Mouse (Mus musculus) midbrain, postnatal 0 days (tissue): Measurements from ENCODE around the gene Pofut1. TPM values are rescaled to one million over a fixed set of nuclear protein-coding genes. Genes with fewer than 3 reads are reported as not detected.

Experiments
- ATAC-seq: fragments of 200-750 bp; cut with Nextera tagmentation; 2 replicates; pipeline ENCODE4 v1.8.0; 2017; ENCODE audit warnings: moderate number of reproducible peaks, mild to moderate bottlenecking, moderate TSS enrichment, moderate library complexity; ENCODE audit not compliant: low FRiP score
- DNase-seq: peaks from one replicate; pipeline ENCODE4 v3.0.0-alpha.2; 2015; ENCODE audit warnings: low spot score
- H3K27ac ChIP-seq: fragments of 300-500 bp; sonication (generic); 2 replicates; pipeline ENCODE4 v1.5.1; 2014; ENCODE audit warnings: low read depth, mild to moderate bottlenecking, low read length, mixed read lengths
- H3K27me3 ChIP-seq: fragments of 300-500 bp; sonication (generic); 2 replicates; pipeline ENCODE4 v1.6.1; 2014; ENCODE audit warnings: low read length, control low read depth, mixed read lengths; ENCODE audit not compliant: insufficient read depth
- H3K36me3 ChIP-seq: fragments of 300-500 bp; sonication (generic); 2 replicates; pipeline ENCODE4 v1.6.1; 2014; ENCODE audit warnings: low read length, control low read depth, mixed read lengths; ENCODE audit not compliant: insufficient read depth
- H3K4me1 ChIP-seq: fragments of 300-500 bp; sonication (generic); 2 replicates; pipeline ENCODE4 v1.6.1; 2014; ENCODE audit warnings: mild to moderate bottlenecking, control low read depth, antibody characterized with exemption, low read length, mixed read lengths; ENCODE audit not compliant: insufficient read depth
- H3K4me2 ChIP-seq: fragments of 300-500 bp; sonication (generic); 2 replicates; pipeline ENCODE4 v1.6.1; 2014; ENCODE audit warnings: low read depth, mild to moderate bottlenecking, low read length, mixed read lengths; ENCODE audit not compliant: poor library complexity, severe bottlenecking
- H3K4me3 ChIP-seq: fragments of 300-500 bp; sonication (generic); 2 replicates; pipeline ENCODE4 v1.5.1; 2014; ENCODE audit warnings: low read depth, mild to moderate bottlenecking, low read length, moderate library complexity
- H3K9ac ChIP-seq: fragments of 300-500 bp; sonication (generic); replicated peaks from 2 replicates; pipeline ENCODE4 v1.6.1; 2014; ENCODE audit warnings: mild to moderate bottlenecking, low read length, moderate library complexity, mixed read lengths; ENCODE audit not compliant: poor library complexity, severe bottlenecking
- H3K9me3 ChIP-seq: fragments of 300-500 bp; sonication (generic); 2 replicates; pipeline ENCODE4 v1.6.1; 2016; ENCODE audit warnings: low read length, control low read depth
- CTCF ChIP-seq: IDR thresholded peaks from 2 replicates; pipeline ENCODE4 v1.5.1; 2016; ENCODE audit warnings: antibody characterized with exemption, mild to moderate bottlenecking
- WGBS: fragments of 180-500 bp; shearing (Covaris S2); extraction: QIAGEN DNeasy Blood & Tissue Kit; methylation state at CpG from one replicate; pipeline ENCODE4 v1.1.7; 2014; 5-methylcytosine and 5-hydroxymethylcytosine counted together
- polyA plus RNA-seq: library from polyadenylated mRNA; unstranded; fragments of >200 nt; fragmentation: Nextera tagmentation; extraction: Ambion mirVana; gene quantifications from 2 replicates; pipeline ENCODE4 v1.2.1, GENCODE M21; 2015
- total RNA-seq: library from RNA; depleted of rRNA; stranded (reverse); fragments of >200 nt; gene quantifications from 2 replicates; pipeline ENCODE4 v1.2.3, GENCODE M21; 2014; rRNA removed

The Pofut1 gene
- total and polyA plus RNA-seq, 2 experiments from 2014 or later: 4.6 to 18.8 TPM

DNA sequence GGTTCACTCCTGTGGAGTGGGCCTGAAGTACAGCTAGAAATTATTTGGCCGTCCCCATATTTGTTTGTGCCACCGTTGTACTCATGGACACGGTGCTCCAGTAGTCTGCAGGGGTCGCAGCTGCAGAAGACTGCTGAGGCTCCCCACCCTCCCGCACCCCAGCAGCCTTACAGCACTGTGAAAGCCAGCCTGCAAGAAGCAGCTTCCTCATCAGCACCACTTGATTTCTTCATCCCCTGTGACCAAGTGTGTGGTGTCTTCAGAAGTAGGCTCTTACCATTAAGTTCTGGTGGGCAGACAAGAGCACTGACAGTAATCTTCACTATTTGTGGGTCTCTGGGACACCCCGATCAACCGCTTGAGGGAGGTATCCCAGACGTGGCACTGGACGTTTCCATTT, 71.6 kb downstream of the Pofut1 start:
- Histone ChIP-seq H3K36me3 (peaks cover 15% of the 10 kb centered on the region; the same call in 1 of the 2 replicates), H3K9ac (no peak overlapping the region), H3K27me3 (no peaks in the 10 kb centered on the region), H3K27ac (no peak overlapping the region), H3K4me2 (no peak overlapping the region), H3K4me1 (no peaks in the 10 kb centered on the region), H3K4me3 (no peak overlapping the region), H3K9me3 (no peaks in the 10 kb centered on the region)
- no peak for TF ChIP-seq CTCF
- ATAC-seq (no peak), DNase-seq (no peak)
- WGBS: 94% methylated on average over 9 of the region's 9 CpGs

GRCm38 (mm10) chr2:153318408-153318807, 77.1 kb downstream of the Pofut1 start:
- no peak for TF ChIP-seq CTCF
- no peak overlapping the region for H3K4me3 ChIP-seq
- no peaks in the 10 kb centered on the region for H3K9me3 ChIP-seq
- no peaks in the 10 kb centered on the region for H3K27me3 ChIP-seq
- no peak overlapping the region for H3K27ac ChIP-seq
- no peak overlapping the region for H3K4me2 ChIP-seq
- ATAC-seq (no peak), DNase-seq (no peak)
- H3K36me3 ChIP-seq: peaks cover 42% of the 10 kb centered on the region
- H3K4me1 ChIP-seq: no peaks in the 10 kb centered on the region
- WGBS: 96% methylated on average over 4 of the region's 4 CpGs
- H3K9ac ChIP-seq: no peak overlapping the region

DNA sequence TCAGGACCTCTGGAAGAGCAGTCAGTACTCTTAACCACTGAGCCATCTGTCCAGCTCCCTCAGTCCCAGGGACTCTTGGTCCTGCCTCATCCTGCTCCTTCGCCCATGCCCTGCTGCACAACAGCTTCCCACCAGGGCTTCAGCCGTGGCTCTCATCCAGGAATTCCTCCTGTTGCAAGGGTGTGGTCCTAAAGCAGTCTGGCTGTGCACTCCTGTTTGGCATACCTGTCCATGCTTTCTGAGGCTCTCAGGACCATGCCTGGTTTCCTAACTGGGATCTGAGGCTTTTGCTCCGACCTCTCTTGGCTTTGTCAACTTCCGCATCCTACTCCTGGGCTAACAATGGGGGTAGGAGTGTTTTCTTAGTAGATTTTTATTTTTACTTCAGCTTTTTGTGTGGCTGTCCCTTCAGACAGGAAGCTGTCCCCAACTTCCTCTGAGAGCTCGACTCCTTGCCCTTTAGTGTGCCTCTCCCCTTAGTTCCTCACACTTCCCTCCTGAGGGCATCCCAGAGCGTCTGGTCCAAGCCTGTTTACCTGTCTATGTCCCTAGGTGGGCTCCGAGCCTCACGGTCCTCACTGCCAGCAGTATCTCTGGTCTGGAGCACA, 77.8 kb downstream of the Pofut1 start:
- no peak overlapping the region for H3K27ac ChIP-seq
- peaks cover 49% of the 10 kb centered on the region for H3K36me3 ChIP-seq
- H3K27me3 ChIP-seq: no peaks in the 10 kb centered on the region
- no peak overlapping the region for H3K4me2 ChIP-seq
- H3K4me1 ChIP-seq: no peaks in the 10 kb centered on the region
- no peak overlapping the region for H3K4me3 ChIP-seq
- ATAC-seq (no peak), DNase-seq (no peak)
- TF ChIP-seq CTCF: no peak
- H3K9me3 ChIP-seq: no peaks in the 10 kb centered on the region
- H3K9ac ChIP-seq: no peak overlapping the region
- WGBS: 85% methylated on average over 8 of the region's 8 CpGs

Other genes with a start within 250 kb of the Pofut1 start
- gene Pdrg1, start 226.1 kb upstream of the Pofut1 start, total RNA-seq: 54.5 and 60.7 TPM in 2 replicates
- 240 and 249 TPM in 2 replicates for gene Pdrg1, start 226.1 kb upstream of the Pofut1 start, polyA plus RNA-seq
- gene Xkr7, start 209.7 kb upstream of the Pofut1 start, total RNA-seq: 34.0 and 35.5 TPM in 2 replicates
- 1.1 and 1.4 TPM in 2 replicates for gene Xkr7, start 209.7 kb upstream of the Pofut1 start, polyA plus RNA-seq
- gene Ccm2l, start 175.6 kb upstream of the Pofut1 start, total RNA-seq: 4.5 and 7.0 TPM in 2 replicates
- 1.1 and 1.3 TPM in 2 replicates for gene Ccm2l, start 175.6 kb upstream of the Pofut1 start, polyA plus RNA-seq
- 11.7 and 13.7 TPM in 2 replicates for gene Hck, start 133.1 kb upstream of the Pofut1 start, total RNA-seq
- gene Hck, start 133.1 kb upstream of the Pofut1 start, polyA plus RNA-seq: 8.7 and 9.6 TPM in 2 replicates
- 61.9 and 64.5 TPM in 2 replicates for gene Tm9sf4, start 80.2 kb upstream of the Pofut1 start, total RNA-seq
- gene Tm9sf4, start 80.2 kb upstream of the Pofut1 start, polyA plus RNA-seq: 72.2 and 84.2 TPM in 2 replicates
- 30.1 and 38.8 TPM in 2 replicates for gene Tspyl3, start 16.1 kb upstream of the Pofut1 start, total RNA-seq
- 54.7 and 59.4 TPM in 2 replicates for gene Tspyl3, start 16.1 kb upstream of the Pofut1 start, polyA plus RNA-seq
- gene Plagl2, start 107 bp upstream of the Pofut1 start, total RNA-seq: 6.5 and 7.0 TPM in 2 replicates
- gene Plagl2, start 107 bp upstream of the Pofut1 start, polyA plus RNA-seq: 2.5 and 2.9 TPM in 2 replicates
- gene Kif3b, start 49.9 kb downstream of the Pofut1 start, total RNA-seq: 49.5 and 57.3 TPM in 2 replicates
- 19.9 and 20.6 TPM in 2 replicates for gene Kif3b, start 49.9 kb downstream of the Pofut1 start, polyA plus RNA-seq
- 29.0 and 32.9 TPM in 2 replicates for gene Asxl1, start 104.3 kb downstream of the Pofut1 start, total RNA-seq
- gene Asxl1, start 104.3 kb downstream of the Pofut1 start, polyA plus RNA-seq: 10.7 and 13.4 TPM in 2 replicates